Comparison of ENCODE assay signal across 13 mouse cellular contexts in genomic region chr12:33345773-33346435, GRCm38 (mm10). TPM values are rescaled to one million over a fixed set of nuclear protein-coding genes. Genes with fewer than 3 reads are reported as not detected.
A peak's percentile ranks its signal among the peaks of the same experiment; 100 is the strongest.
DNase-seq lines count a peak whose midpoint lies in the region; ATAC-seq and TF ChIP-seq lines count a peak whose summit lies in the region.
"Had no signal": no experiment of that assay in that cellular context is flagged by ENCODE, and none has a peak within 500 bp of the region (broad histone marks: within the 10 kb centered on the region; RNA-seq: fewer than 3 reads in every experiment).

No protein-coding gene starts in this region.

- no peak overlapping the region for H3K4me3 ChIP-seq in heart, postnatal 0 days (ENCODE audit: low read depth, low read length)
- peak overlapping the region; percentile 7; the same call in 1 of the 2 replicates for H3K4me3 ChIP-seq in forebrain, postnatal 0 days (ENCODE audit: low read depth, low read length)
- H3K4me3 ChIP-seq in midbrain, embryonic 15.5 days = 0 out of 2 replicates have a peak overlapping the region, but pooled peaks have one; percentile 3

- 40% methylated on average over 23 of the region's 23 CpGs for WGBS in heart, postnatal 0 days
- WGBS in forebrain, postnatal 0 days = 43% methylated on average over 23 of the region's 23 CpGs
- 30% methylated on average over 23 of the region's 23 CpGs for WGBS in midbrain, embryonic 15.5 days

- ATAC-seq in heart, postnatal 0 days (ENCODE audit: insufficient read depth, low read depth) = no peak; the same call in 1 of the 2 replicates
- ATAC-seq in common myeloid progenitor, adult 5-6 weeks (replicated peaks; ENCODE audit: low read depth, poor library complexity, severe bottlenecking) = peak; percentile 23; the same call in 1 of the 2 replicates
- ATAC-seq in forebrain, postnatal 0 days = no peak
- no peak; the same call in 1 of the 2 replicates for ATAC-seq in midbrain, embryonic 15.5 days (replicated peaks)

- no peaks in the 10 kb centered on the region for H3K27me3 ChIP-seq in heart, postnatal 0 days (ENCODE audit: control insufficient read depth, insufficient read depth, low read length)
- no peaks in the 10 kb centered on the region for H3K27me3 ChIP-seq in forebrain, postnatal 0 days (ENCODE audit: insufficient read depth, low read length)
- no peaks in the 10 kb centered on the region for H3K27me3 ChIP-seq in midbrain, embryonic 15.5 days (replicated peaks)
- H3K27me3 ChIP-seq: CH12.LX had no signal

- intact Hi-C loops in left cerebral cortex, postnatal 25 days (cut with DNase I) = no loop called here
- intact Hi-C loops in gastrocnemius, postnatal 14 days (cut with DNase I; ENCODE audit: low total_unique reads) = no loop called here

- no peak overlapping the region for H3K9ac ChIP-seq in heart, postnatal 0 days (replicated peaks; ENCODE audit: low read depth, low read length)
- H3K9ac ChIP-seq in forebrain, postnatal 0 days = peak overlapping the region; percentile 49
- H3K9ac ChIP-seq in midbrain, embryonic 15.5 days = no peak overlapping the region; the same call in 1 of the 2 replicates
- H3K9ac ChIP-seq: lung, embryonic 14.5 days had no signal

- H3K9me3 ChIP-seq in heart, postnatal 0 days (replicated peaks; ENCODE audit: control insufficient read depth, low read length) = no peaks in the 10 kb centered on the region
- no peaks in the 10 kb centered on the region for H3K9me3 ChIP-seq in forebrain, postnatal 0 days (ENCODE audit: low read length)
- no peaks in the 10 kb centered on the region for H3K9me3 ChIP-seq in midbrain, embryonic 15.5 days

- peaks cover 15% of the 10 kb centered on the region; the same call in 1 of the 2 replicates for H3K36me3 ChIP-seq in heart, postnatal 0 days (replicated peaks; ENCODE audit: control insufficient read depth, insufficient read depth, low read length)
- H3K36me3 ChIP-seq in forebrain, postnatal 0 days (ENCODE audit: insufficient read depth) = no peaks in the 10 kb centered on the region; the same call in 1 of the 2 replicates
- 0 out of 2 replicates have a peak, but pooled peaks cover 10% of the 10 kb centered on the region for H3K36me3 ChIP-seq in midbrain, embryonic 15.5 days (replicated peaks)

- no peak for TF ChIP-seq EP300 in heart, postnatal 0 days (IDR thresholded peaks at IDR 0.05; ENCODE audit: low read depth)

- no peak for TF ChIP-seq CTCF in heart, postnatal 0 days (IDR thresholded peaks at IDR 0.05; ENCODE audit: low read depth)
- no peak for TF ChIP-seq CTCF in forebrain, postnatal 0 days (IDR thresholded peaks at IDR 0.05; ENCODE audit: low read depth)

- no peak overlapping the region for H3K4me2 ChIP-seq in heart, postnatal 0 days (ENCODE audit: low read depth, low read length)
- H3K4me2 ChIP-seq in forebrain, postnatal 0 days (ENCODE audit: low read depth) = peak overlapping the region; percentile 48
- H3K4me2 ChIP-seq in midbrain, embryonic 15.5 days = peak overlapping the region; percentile 44

- peaks cover 4% of the 10 kb centered on the region for H3K4me1 ChIP-seq in heart, postnatal 0 days (ENCODE audit: control insufficient read depth, insufficient read depth)
- peaks cover 22% of the 10 kb centered on the region for H3K4me1 ChIP-seq in forebrain, postnatal 0 days (ENCODE audit: insufficient read depth)
- peaks cover 39% of the 10 kb centered on the region for H3K4me1 ChIP-seq in midbrain, embryonic 15.5 days

- H3K27ac ChIP-seq in heart, postnatal 0 days (ENCODE audit: low read depth) = no peak overlapping the region
- H3K27ac ChIP-seq in forebrain, postnatal 0 days (ENCODE audit: low read depth, low read length) = 0 out of 2 replicates have a peak overlapping the region, but pooled peaks have one; percentile 76
- H3K27ac ChIP-seq in midbrain, embryonic 15.5 days = peak overlapping the region; percentile 65

- peak; percentile 25 for DNase-seq in heart, postnatal 0 days (ENCODE audit: low spot score)
- no peak for DNase-seq in heart, adult 11 months
- no peak for DNase-seq in forebrain, postnatal 0 days
- DNase-seq in left cerebral cortex, postnatal 25 days (ENCODE audit: low spot score in 2 of 2) = no peak
- DNase-seq in gastrocnemius, postnatal 14 days = no peak
- no peak for DNase-seq in frontal cortex, postnatal 25 days (ENCODE audit: low spot score in 2 of 2)
- DNase-seq: cerebellum, adult 2 months; thymus, postnatal 36 days had no signal

RNA-seq across cellular contexts. Expression of gene Efcab10, which starts 48.8 kb away (rescaled TPM):
- not detected in 2 replicates for total RNA-seq in heart, postnatal 0 days (2014; rRNA removed; ENCODE audit: low replicate concordance)
- polyA plus RNA-seq in heart, postnatal 0 days (2015; fragmentation: Nextera tagmentation; extraction: Ambion mirVana) = 0.73 TPM in 1 of 2 replicates, not detected in the other
- total RNA-seq in common myeloid progenitor, adult 5-6 weeks (2017) = not detected in 2 replicates
- 2.8 and 3.3 TPM in 2 replicates for total RNA-seq in forebrain, postnatal 0 days (2014; rRNA removed)
- polyA plus RNA-seq in forebrain, postnatal 0 days (2015; fragmentation: Nextera tagmentation; extraction: Ambion mirVana) = 5.8 and 7.1 TPM in 2 replicates
- polyA plus RNA-seq in midbrain, embryonic 15.5 days (2015; fragmentation: Nextera tagmentation; extraction: Ambion mirVana) = 4.3 and 4.4 TPM in 2 replicates
- 1 to 10 TPM; 2.1 to 2.3 TPM for total RNA-seq in left cerebral cortex, postnatal 25 days (2021)
- total RNA-seq in gastrocnemius, postnatal 14 days (2021) = not detected
- total RNA-seq: CH12.LX had no signal
- polyA plus RNA-seq: small intestine, adult 2 months had no signal
